Mouse (Mus musculus): ENCODE data around the gene Itprid1. TPM values are rescaled to one million over a fixed set of nuclear protein-coding genes. Genes with fewer than 3 reads are reported as not detected.

Gene Itprid1
- polyA plus RNA-seq, 1 experiment from 2014 or later: not detected

- no peak for DNase-seq (ENCODE audit: low spot score)
- no peaks in the 10 kb centered on the region for H3K9me3 ChIP-seq
- no peak overlapping the region for H3K4me3 ChIP-seq
- no peaks in the 10 kb centered on the region for H3K4me1 ChIP-seq
- no peak overlapping the region for H3K27ac ChIP-seq
- H3K27me3 ChIP-seq (ENCODE audit: insufficient read depth, poor library complexity, severe bottlenecking): no peaks in the 10 kb centered on the region
- H3K36me3 ChIP-seq: no peaks in the 10 kb centered on the region
- 67% methylated on average over 3 of the region's 3 CpGs for WGBS
These were observed 83.6 kb downstream of the Itprid1 start for GRCm38 (mm10) chr6:55920282-55920720.

GRCm38 (mm10) chr6:55920866-55921630 lies 84.4 kb downstream of the Itprid1 start:
- Histone ChIP-seq H3K4me3 (no peak overlapping the region), H3K36me3 (no peaks in the 10 kb centered on the region), H3K9me3 (no peaks in the 10 kb centered on the region), H3K27ac (no peak overlapping the region), H3K27me3 (ENCODE audit: insufficient read depth, poor library complexity, severe bottlenecking) (no peaks in the 10 kb centered on the region), H3K4me1 (no peaks in the 10 kb centered on the region)
- WGBS: 73% methylated on average over 4 of the region's 4 CpGs
- no peak for DNase-seq (ENCODE audit: low spot score)

GRCm38 (mm10) chr6:55944709-55945108 lies 108.0 kb downstream of the Itprid1 start:
- Histone ChIP-seq H3K27me3 (ENCODE audit: insufficient read depth, poor library complexity, severe bottlenecking) (no peaks in the 10 kb centered on the region), H3K27ac (no peak overlapping the region), H3K36me3 (no peaks in the 10 kb centered on the region), H3K9me3 (no peaks in the 10 kb centered on the region), H3K4me1 (no peaks in the 10 kb centered on the region), H3K4me3 (no peak overlapping the region)
- 86% methylated on average over 1 of the region's 1 CpGs for WGBS
- DNase-seq (ENCODE audit: low spot score): no peak

- no peaks in the 10 kb centered on the region for H3K4me1 ChIP-seq
- H3K27me3 ChIP-seq (ENCODE audit: insufficient read depth, poor library complexity, severe bottlenecking): no peaks in the 10 kb centered on the region
- H3K4me3 ChIP-seq: no peak overlapping the region
- H3K27ac ChIP-seq: no peak overlapping the region
- H3K36me3 ChIP-seq: no peaks in the 10 kb centered on the region
- WGBS: 71% methylated on average over 8 of the region's 8 CpGs
- no peak for DNase-seq (ENCODE audit: low spot score)
- no peaks in the 10 kb centered on the region for H3K9me3 ChIP-seq
These were observed 113.8 kb downstream of the Itprid1 start for GRCm38 (mm10) chr6:55950345-55951110.

GRCm38 (mm10) chr6:55972998-55973397 lies 136.3 kb downstream of the Itprid1 start:
- Histone ChIP-seq H3K9me3 (no peaks in the 10 kb centered on the region), H3K4me1 (no peaks in the 10 kb centered on the region), H3K36me3 (no peaks in the 10 kb centered on the region), H3K27ac (no peak overlapping the region), H3K27me3 (ENCODE audit: insufficient read depth, poor library complexity, severe bottlenecking) (no peaks in the 10 kb centered on the region), H3K4me3 (no peak overlapping the region)
- DNase-seq (ENCODE audit: low spot score): no peak

GRCm38 (mm10) chr6:55979766-55980165 lies 143.1 kb downstream of the Itprid1 start:
- no peak overlapping the region for H3K27ac ChIP-seq

GRCm38 (mm10) chr6:56008711-56009110 lies 172.0 kb downstream of the Itprid1 start:
- 80% methylated on average over 4 of the region's 4 CpGs for WGBS
- H3K4me3 ChIP-seq: no peak overlapping the region
- no peak overlapping the region for H3K27ac ChIP-seq
- H3K36me3 ChIP-seq: no peaks in the 10 kb centered on the region
- DNase-seq (ENCODE audit: low spot score): no peak
- H3K9me3 ChIP-seq: no peaks in the 10 kb centered on the region
- no peaks in the 10 kb centered on the region for H3K4me1 ChIP-seq
- no peaks in the 10 kb centered on the region for H3K27me3 ChIP-seq (ENCODE audit: insufficient read depth, poor library complexity, severe bottlenecking)

More at GRCm38 (mm10) chr6:55979766-55980165, 143.1 kb downstream of the Itprid1 start:
- H3K4me3 ChIP-seq: no peak overlapping the region
- no peaks in the 10 kb centered on the region for H3K36me3 ChIP-seq
- H3K27me3 ChIP-seq (ENCODE audit: insufficient read depth, poor library complexity, severe bottlenecking): no peaks in the 10 kb centered on the region
- no peak for DNase-seq (ENCODE audit: low spot score)
- H3K9me3 ChIP-seq: no peaks in the 10 kb centered on the region
- WGBS: 65% methylated on average over 2 of the region's 2 CpGs
- H3K4me1 ChIP-seq: no peaks in the 10 kb centered on the region

GRCm38 (mm10) chr6:56012384-56012783 lies 175.7 kb downstream of the Itprid1 start:
- Histone ChIP-seq H3K9me3 (no peaks in the 10 kb centered on the region), H3K27ac (no peak overlapping the region), H3K27me3 (ENCODE audit: insufficient read depth, poor library complexity, severe bottlenecking) (no peaks in the 10 kb centered on the region), H3K4me3 (no peak overlapping the region), H3K4me1 (0 out of 2 replicates have a peak, but pooled peaks cover 2% of the 10 kb centered on the region), H3K36me3 (no peaks in the 10 kb centered on the region)
- WGBS: 83% methylated on average over 5 of the region's 5 CpGs
- no peak for DNase-seq (ENCODE audit: low spot score)

GRCm38 (mm10) chr6:56017291-56017994 lies 180.7 kb downstream of the Itprid1 start, which contains the start of gene Ppp1r17:
Gene Ppp1r17 (plus strand): TSS chr6:56017497.
- WGBS: 50% methylated on average over 16 of the region's 16 CpGs
- Histone ChIP-seq H3K4me3 (peak within 1 kb of the TSS; percentile 43), H3K27ac (peak within 1 kb of the TSS; percentile 59), H3K27me3 (ENCODE audit: insufficient read depth, poor library complexity, severe bottlenecking) (no peaks in the 10 kb centered on the region), H3K36me3 (no peaks in the 10 kb centered on the region), H3K9me3 (no peaks in the 10 kb centered on the region), H3K4me1 (peaks cover 33% of the 10 kb centered on the region)
- DNase-seq (ENCODE audit: low spot score): peak; percentile 84

- peaks cover 33% of the 10 kb centered on the region for H3K4me1 ChIP-seq
These were observed 182.9 kb downstream of the Itprid1 start for GRCm38 (mm10) chr6:56019632-56020031.

GRCm38 (mm10) chr6:56025533-56025932 lies 188.8 kb downstream of the Itprid1 start:
- Histone ChIP-seq H3K36me3 (no peaks in the 10 kb centered on the region), H3K4me1 (peaks cover 4% of the 10 kb centered on the region; the same call in 1 of the 2 replicates), H3K4me3 (no peak overlapping the region), H3K27ac (no peak overlapping the region), H3K9me3 (no peaks in the 10 kb centered on the region), H3K27me3 (ENCODE audit: insufficient read depth, poor library complexity, severe bottlenecking) (no peaks in the 10 kb centered on the region)
- DNase-seq (ENCODE audit: low spot score): no peak
- 57% methylated on average over 2 of the region's 2 CpGs for WGBS

More at GRCm38 (mm10) chr6:56019632-56020031, 182.9 kb downstream of the Itprid1 start:
- 11% methylated on average over 2 of the region's 2 CpGs for WGBS
- 0 out of 2 replicates have a peak overlapping the region, but pooled peaks have one; percentile 43 for H3K4me3 ChIP-seq
- no peaks in the 10 kb centered on the region for H3K36me3 ChIP-seq
- no peak overlapping the region for H3K27ac ChIP-seq
- H3K9me3 ChIP-seq: no peaks in the 10 kb centered on the region
- no peaks in the 10 kb centered on the region for H3K27me3 ChIP-seq (ENCODE audit: insufficient read depth, poor library complexity, severe bottlenecking)
- DNase-seq (ENCODE audit: low spot score): no peak

GRCm38 (mm10) chr6:56027318-56027717 lies 190.6 kb downstream of the Itprid1 start:
- 0 out of 2 replicates have a peak, but pooled peaks cover 4% of the 10 kb centered on the region for H3K4me1 ChIP-seq
- no peak overlapping the region for H3K27ac ChIP-seq
- DNase-seq (ENCODE audit: low spot score): no peak
- H3K9me3 ChIP-seq: no peaks in the 10 kb centered on the region
- no peak overlapping the region for H3K4me3 ChIP-seq
- 83% methylated on average over 6 of the region's 6 CpGs for WGBS
- H3K27me3 ChIP-seq (ENCODE audit: insufficient read depth, poor library complexity, severe bottlenecking): no peaks in the 10 kb centered on the region
- H3K36me3 ChIP-seq: no peaks in the 10 kb centered on the region
